Mouse (Mus musculus) forebrain, embryonic 11.5 days (tissue): ENCODE measurements around the gene Ccnb1ip1. TPM values are rescaled to one million over a fixed set of nuclear protein-coding genes. Genes with fewer than 3 reads are reported as not detected.

ENCODE experiments used
- ATAC-seq: fragments of 200-750 bp; cut with Nextera tagmentation; replicated peaks from 2 replicates; pipeline ENCODE4 v1.8.0; 2017; ENCODE audit warnings: moderate TSS enrichment; ENCODE audit not compliant: low FRiP score
- DNase-seq: peaks from one replicate; pipeline ENCODE4 v3.0.0-alpha.2; 2017; ENCODE audit warnings: low spot score
- H3K27ac ChIP-seq: fragments of 300-500 bp; sonication (generic); 2 replicates; pipeline ENCODE4 v1.5.1; 2014; ENCODE audit warnings: low read depth, low read length
- H3K27me3 ChIP-seq: fragments of 300-500 bp; sonication (generic); 2 replicates; pipeline ENCODE4 v1.6.1; 2014; ENCODE audit warnings: mild to moderate bottlenecking, low read length, mixed read lengths; ENCODE audit not compliant: control insufficient read depth, insufficient read depth
- H3K36me3 ChIP-seq: fragments of 300-500 bp; sonication (generic); 2 replicates; pipeline ENCODE4 v1.6.1; 2014; ENCODE audit warnings: mild to moderate bottlenecking, low read length, moderate library complexity, mixed read lengths; ENCODE audit not compliant: control insufficient read depth, insufficient read depth
- H3K4me1 ChIP-seq: fragments of 300-500 bp; sonication (generic); replicated peaks from 2 replicates; pipeline ENCODE4 v1.6.1; 2014; ENCODE audit warnings: low read length, mixed read lengths; ENCODE audit not compliant: control insufficient read depth, insufficient read depth
- H3K4me2 ChIP-seq: fragments of 300-500 bp; sonication (generic); 2 replicates; pipeline ENCODE4 v1.6.1; 2014; ENCODE audit warnings: low read depth, mild to moderate bottlenecking, low read length, moderate library complexity, mixed read lengths; ENCODE audit not compliant: severe bottlenecking
- H3K4me3 ChIP-seq: fragments of 300-500 bp; sonication (generic); 2 replicates; pipeline ENCODE4 v1.5.1; 2014; ENCODE audit warnings: low read depth, low read length
- H3K9ac ChIP-seq: fragments of 300-500 bp; sonication (generic); 2 replicates; pipeline ENCODE4 v1.6.1; 2014; ENCODE audit warnings: low read length
- H3K9me3 ChIP-seq: fragments of 300-500 bp; sonication (generic); 2 replicates; pipeline ENCODE4 v1.6.1; 2016; ENCODE audit warnings: low read length, mixed read lengths; ENCODE audit not compliant: control insufficient read depth
- WGBS: fragments of 180-500 bp; shearing (Covaris S2); extraction: QIAGEN DNeasy Blood & Tissue Kit; methylation state at CpG from one replicate; pipeline ENCODE4 v1.1.7; 2014; 5-methylcytosine and 5-hydroxymethylcytosine counted together
- polyA plus RNA-seq: library from polyadenylated mRNA; unstranded; fragments of >200 nt; fragmentation: Nextera tagmentation; extraction: Ambion mirVana; gene quantifications from 2 replicates; pipeline ENCODE4 v1.2.1, GENCODE M21; 2014

Gene Ccnb1ip1
- polyA plus RNA-seq: not detected in 2 replicates

GRCm38 (mm10) chr14:50807487-50808072 lies at the start of gene Ccnb1ip1, which contains the start of gene Parp2:
TSS of gene Ccnb1ip1 (minus strand) at chr14:50807732.
TSS of gene Parp2 (plus strand) at chr14:50807841.
- peak within 1 kb of the TSS; percentile 59 for H3K4me2 ChIP-seq
- H3K27ac ChIP-seq: peak within 1 kb of the TSS; percentile 84
- ATAC-seq: peak; percentile 97
- H3K4me3 ChIP-seq: peak within 1 kb of the TSS; percentile 50
- WGBS: under 1% methylated on average over 42 of the region's 42 CpGs
- peak within 1 kb of the TSS; percentile 77 for H3K9ac ChIP-seq
- no peaks in the 10 kb centered on the region for H3K27me3 ChIP-seq
- H3K4me1 ChIP-seq: no peaks in the 10 kb centered on the region
- no peaks in the 10 kb centered on the region for H3K9me3 ChIP-seq
- DNase-seq: peak; percentile 95
- no peaks in the 10 kb centered on the region; the same call in 1 of the 2 replicates for H3K36me3 ChIP-seq

DNA sequence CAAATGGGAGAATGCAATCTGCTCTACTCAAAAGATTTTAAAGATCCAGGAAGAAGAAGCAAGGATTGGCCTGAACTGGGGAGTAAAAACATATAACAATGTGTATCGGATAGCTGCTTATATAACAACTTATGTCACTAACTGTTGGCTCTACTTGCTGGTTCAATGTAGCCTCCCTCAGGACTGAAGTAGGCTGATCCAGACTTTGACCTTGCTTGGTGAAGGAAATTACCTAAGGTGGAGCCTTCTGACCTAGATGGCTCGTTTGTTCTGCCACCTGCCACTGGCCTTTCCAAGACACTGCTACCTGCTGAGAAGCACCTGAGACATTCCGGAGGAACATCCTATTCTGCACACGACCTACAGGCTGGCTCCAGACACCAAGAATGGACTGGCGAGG lies 48.3 kb upstream of the Ccnb1ip1 start:
- WGBS: 81% methylated on average over 5 of the region's 5 CpGs
- ATAC-seq: no peak
- Histone ChIP-seq H3K9ac (no peak overlapping the region), H3K9me3 (no peaks in the 10 kb centered on the region), H3K4me2 (no peak overlapping the region), H3K27ac (no peak overlapping the region), H3K4me3 (no peak overlapping the region), H3K4me1 (no peaks in the 10 kb centered on the region), H3K36me3 (no peaks in the 10 kb centered on the region; the same call in 1 of the 2 replicates), H3K27me3 (no peaks in the 10 kb centered on the region)
- DNase-seq: no peak

GRCm38 (mm10) chr14:50837236-50837635 lies 29.7 kb upstream of the Ccnb1ip1 start:
- Histone ChIP-seq H3K27me3 (no peaks in the 10 kb centered on the region), H3K9me3 (no peaks in the 10 kb centered on the region), H3K4me3 (no peak overlapping the region), H3K36me3 (no peaks in the 10 kb centered on the region), H3K4me1 (no peaks in the 10 kb centered on the region), H3K9ac (no peak overlapping the region), H3K4me2 (no peak overlapping the region), H3K27ac (no peak overlapping the region)
- DNase-seq (peak; percentile 57), ATAC-seq (no peak)
- WGBS: 62% methylated on average over 6 of the region's 6 CpGs

- no peak overlapping the region for H3K4me3 ChIP-seq
- DNase-seq (no peak), ATAC-seq (no peak)
- no peaks in the 10 kb centered on the region for H3K4me1 ChIP-seq
- H3K27ac ChIP-seq: no peak overlapping the region
- 77% methylated on average over 2 of the region's 2 CpGs for WGBS
- H3K9ac ChIP-seq: no peak overlapping the region
- no peaks in the 10 kb centered on the region for H3K9me3 ChIP-seq
- H3K4me2 ChIP-seq: no peak overlapping the region
- H3K27me3 ChIP-seq: no peaks in the 10 kb centered on the region
- H3K36me3 ChIP-seq: no peaks in the 10 kb centered on the region
These were observed 26.9 kb upstream of the Ccnb1ip1 start for GRCm38 (mm10) chr14:50834435-50834834.

GRCm38 (mm10) chr14:50833964-50834363 lies 26.4 kb upstream of the Ccnb1ip1 start:
- DNase-seq (no peak), ATAC-seq (no peak)
- Histone ChIP-seq H3K9ac (no peak overlapping the region), H3K4me3 (no peak overlapping the region), H3K27me3 (no peaks in the 10 kb centered on the region), H3K36me3 (no peaks in the 10 kb centered on the region), H3K4me2 (no peak overlapping the region), H3K27ac (no peak overlapping the region), H3K9me3 (no peaks in the 10 kb centered on the region), H3K4me1 (no peaks in the 10 kb centered on the region)
- WGBS: 89% methylated on average over 10 of the region's 10 CpGs

GRCm38 (mm10) chr14:50829878-50830277 lies 22.3 kb upstream of the Ccnb1ip1 start:
- WGBS: 89% methylated on average over 3 of the region's 3 CpGs
- Histone ChIP-seq H3K9me3 (no peaks in the 10 kb centered on the region), H3K4me2 (no peak overlapping the region), H3K27me3 (no peaks in the 10 kb centered on the region), H3K4me3 (no peak overlapping the region), H3K9ac (no peak overlapping the region), H3K36me3 (no peaks in the 10 kb centered on the region), H3K4me1 (no peaks in the 10 kb centered on the region), H3K27ac (no peak overlapping the region)
- DNase-seq: no peak
- no peak for ATAC-seq

DNA sequence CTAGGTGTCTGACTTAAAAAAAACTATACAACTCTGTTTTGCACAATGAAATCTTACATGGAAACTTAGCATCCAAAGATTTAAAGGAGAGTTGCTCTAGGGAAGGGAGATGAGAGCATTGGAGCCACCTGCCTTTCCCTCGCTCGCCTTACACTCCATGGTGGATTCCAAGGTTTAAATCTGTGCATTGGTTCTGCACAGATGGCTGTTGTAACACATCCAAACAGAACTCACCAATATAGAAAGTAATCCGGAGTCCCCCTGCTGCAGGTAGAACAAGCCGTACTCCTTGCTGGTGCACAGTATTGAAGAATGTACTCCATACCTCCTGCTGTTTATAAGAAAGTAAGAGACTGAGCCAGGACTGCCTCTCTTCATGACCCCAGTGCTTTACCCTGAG lies 19.0 kb upstream of the Ccnb1ip1 start:
- Histone ChIP-seq H3K27me3 (no peaks in the 10 kb centered on the region), H3K4me2 (no peak overlapping the region), H3K4me1 (no peaks in the 10 kb centered on the region), H3K36me3 (no peaks in the 10 kb centered on the region; the same call in 1 of the 2 replicates), H3K9ac (no peak overlapping the region), H3K9me3 (no peaks in the 10 kb centered on the region), H3K27ac (no peak overlapping the region), H3K4me3 (no peak overlapping the region)
- 91% methylated on average over 4 of the region's 4 CpGs for WGBS
- no peak for ATAC-seq
- no peak for DNase-seq

DNA sequence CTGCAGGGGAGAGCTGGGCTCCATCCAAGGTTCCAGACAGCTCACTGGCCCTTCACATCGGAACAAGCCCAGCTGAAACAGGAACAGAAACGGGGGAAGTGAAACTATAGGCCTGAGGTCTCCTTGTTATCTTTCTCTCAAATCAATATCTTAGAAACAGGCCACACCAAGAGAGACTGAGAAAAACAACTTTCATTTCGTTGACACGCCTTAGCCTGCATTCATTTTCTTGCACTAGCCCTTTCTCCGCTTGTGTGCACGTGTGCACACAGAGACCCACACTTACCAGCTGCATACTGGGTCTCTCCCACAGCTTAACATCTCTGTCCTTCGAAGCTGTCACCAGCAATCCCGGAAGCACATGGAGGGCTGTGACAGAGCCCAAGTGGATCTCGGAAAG lies 16.7 kb upstream of the Ccnb1ip1 start:
- ATAC-seq (no peak), DNase-seq (no peak)
- no peak overlapping the region for H3K4me3 ChIP-seq
- no peak overlapping the region for H3K9ac ChIP-seq
- H3K4me1 ChIP-seq: no peaks in the 10 kb centered on the region
- H3K27ac ChIP-seq: no peak overlapping the region
- H3K27me3 ChIP-seq: no peaks in the 10 kb centered on the region
- H3K9me3 ChIP-seq: no peaks in the 10 kb centered on the region
- no peaks in the 10 kb centered on the region; the same call in 1 of the 2 replicates for H3K36me3 ChIP-seq
- WGBS: 89% methylated on average over 9 of the region's 9 CpGs
- no peak overlapping the region for H3K4me2 ChIP-seq

GRCm38 (mm10) chr14:50823240-50823639 lies 15.7 kb upstream of the Ccnb1ip1 start:
- no peak for DNase-seq
- Histone ChIP-seq H3K27me3 (no peaks in the 10 kb centered on the region), H3K27ac (no peak overlapping the region), H3K4me1 (no peaks in the 10 kb centered on the region), H3K36me3 (no peaks in the 10 kb centered on the region; the same call in 1 of the 2 replicates), H3K4me3 (no peak overlapping the region), H3K4me2 (no peak overlapping the region), H3K9ac (no peak overlapping the region), H3K9me3 (no peaks in the 10 kb centered on the region)
- 87% methylated on average over 2 of the region's 2 CpGs for WGBS
- ATAC-seq: no peak
